Mouse (Mus musculus): ENCODE results near the gene Hyal3. TPM values are rescaled to one million over a fixed set of nuclear protein-coding genes. Genes with fewer than 3 reads are reported as not detected.
A peak's percentile ranks its signal among the peaks of the same experiment; 100 is the strongest.
"Not testable (repeated sequence)": the region's sequence is repeated elsewhere in the genome, so short reads cannot be mapped to it uniquely, and the experiment has no call there.

The Hyal3 gene
- polyA plus RNA-seq, 1 experiment from 2014 or later = 1.2 TPM

GRCm38 (mm10) chr9:107571534-107572326 lies 8.9 kb upstream of the Hyal3 start:
- DNase-seq (ENCODE audit: low spot score) = no peak

GRCm38 (mm10) chr9:107572327-107572662 lies 8.3 kb upstream of the Hyal3 start:
- DNase-seq (ENCODE audit: low spot score) = no peak

- DNase-seq (ENCODE audit: low spot score) = not testable (repeated sequence)
These were observed 6.8 kb upstream of the Hyal3 start for GRCm38 (mm10) chr9:107573774-107574173.

- no peak for DNase-seq (ENCODE audit: low spot score)
These were observed 4.8 kb upstream of the Hyal3 start for GRCm38 (mm10) chr9:107575579-107576356.

- no peak for DNase-seq (ENCODE audit: low spot score)
These were observed 4.1 kb upstream of the Hyal3 start, which contains the start of gene Hyal1 for GRCm38 (mm10) chr9:107576357-107577107. TSS of gene Hyal1 (plus strand) at chr9:107576927.

- no peak for DNase-seq (ENCODE audit: low spot score)
These were observed 2.7 kb upstream of the Hyal3 start for GRCm38 (mm10) chr9:107577871-107578270.

GRCm38 (mm10) chr9:107578587-107578986 lies 2.0 kb upstream of the Hyal3 start, which contains the start of gene Naa80:
TSS of gene Naa80 (plus strand) at chr9:107578887.
- no peak for DNase-seq (ENCODE audit: low spot score)

GRCm38 (mm10) chr9:107579023-107579900 lies 1.4 kb upstream of the Hyal3 start:
- no peak for DNase-seq (ENCODE audit: low spot score)

- no peak for DNase-seq (ENCODE audit: low spot score)
These were observed 966 bp downstream of the Hyal3 start for GRCm38 (mm10) chr9:107581584-107581983.

- no peak for DNase-seq (ENCODE audit: low spot score)
These were observed 2.0 kb downstream of the Hyal3 start for GRCm38 (mm10) chr9:107582509-107583062.

- DNase-seq (ENCODE audit: low spot score) = no peak
These were observed 2.6 kb downstream of the Hyal3 start for GRCm38 (mm10) chr9:107583174-107583573.

- DNase-seq (ENCODE audit: low spot score) = no peak
These were observed 5.9 kb downstream of the Hyal3 start for GRCm38 (mm10) chr9:107586504-107586903.

- peak; percentile 99 for DNase-seq (ENCODE audit: low spot score)
These were observed 6.6 kb downstream of the Hyal3 start, which contains the start of gene Ifrd2 for GRCm38 (mm10) chr9:107586974-107587832. TSS of gene Ifrd2 (plus strand) at chr9:107587642.

GRCm38 (mm10) chr9:107587833-107588639 lies 7.4 kb downstream of the Hyal3 start:
- DNase-seq (ENCODE audit: low spot score) = no peak

- DNase-seq (ENCODE audit: low spot score) = no peak
These were observed 9.6 kb downstream of the Hyal3 start for GRCm38 (mm10) chr9:107590058-107590772.

- DNase-seq (ENCODE audit: low spot score) = no peak
These were observed 10.1 kb downstream of the Hyal3 start for GRCm38 (mm10) chr9:107590773-107591060.

- no peak for DNase-seq (ENCODE audit: low spot score)
These were observed 12.7 kb downstream of the Hyal3 start for GRCm38 (mm10) chr9:107593101-107593976.
